Mouse (Mus musculus) B cell, adult 62 days (primary cell): ENCODE measurements around the gene Tmem237. TPM values are rescaled to one million over a fixed set of nuclear protein-coding genes. Genes with fewer than 3 reads are reported as not detected.

Experiments
- total RNA-seq: library from RNA; stranded (reverse); gene quantifications from 4 replicates; pipeline ENCODE4 v1.2.4, GENCODE M21; 2023

Gene Tmem237
- 1.6 to 3.3 TPM (median 1.9 TPM) in 4 replicates for total RNA-seq

DNA sequence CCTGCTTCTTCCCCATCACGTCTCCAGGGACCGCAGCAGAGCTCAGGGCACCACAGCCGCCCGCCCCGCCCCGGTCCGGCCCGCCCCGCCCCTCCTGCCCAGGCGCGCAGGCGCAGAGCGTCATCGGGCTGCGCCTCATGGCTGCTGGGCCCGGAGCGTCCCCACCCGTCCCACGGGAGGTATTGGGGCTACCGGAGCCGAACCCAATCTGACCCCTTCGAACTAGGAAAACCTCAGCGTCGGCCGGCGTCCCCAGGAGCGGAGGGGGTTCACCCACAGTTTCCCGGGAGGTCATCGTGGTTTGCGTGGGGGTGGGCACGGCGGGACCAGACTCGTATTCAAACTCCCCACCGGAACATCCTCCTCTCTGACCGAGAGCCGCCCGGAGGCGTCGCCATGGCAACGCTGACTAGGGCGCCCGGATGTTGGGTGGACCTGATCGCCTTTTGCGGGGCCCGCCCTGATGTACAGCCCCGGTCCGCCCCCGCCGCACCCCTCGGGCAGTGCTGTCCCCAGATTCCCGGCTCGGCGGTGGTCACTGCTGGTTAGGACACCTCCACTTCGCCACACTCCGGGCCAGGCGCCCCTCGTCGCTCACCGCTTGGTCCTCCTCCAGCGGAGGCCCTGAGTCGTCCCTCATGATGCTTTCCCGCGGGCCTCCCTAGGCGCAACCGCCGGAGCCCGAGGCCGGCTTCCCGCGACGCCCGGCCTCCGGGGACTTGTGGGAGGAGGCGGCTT, at the start of gene Tmem237:
Gene Tmem237, minus strand, starts transcription at position 689 of the 738 bp plus-strand sequence.

GRCm38 (mm10) chr1:59163030-59163461, 42.8 kb upstream of the Tmem237 start, which contains the start of gene Mpp4:
Gene Mpp4, minus strand, starts transcription at chr1:59163389.

DNA sequence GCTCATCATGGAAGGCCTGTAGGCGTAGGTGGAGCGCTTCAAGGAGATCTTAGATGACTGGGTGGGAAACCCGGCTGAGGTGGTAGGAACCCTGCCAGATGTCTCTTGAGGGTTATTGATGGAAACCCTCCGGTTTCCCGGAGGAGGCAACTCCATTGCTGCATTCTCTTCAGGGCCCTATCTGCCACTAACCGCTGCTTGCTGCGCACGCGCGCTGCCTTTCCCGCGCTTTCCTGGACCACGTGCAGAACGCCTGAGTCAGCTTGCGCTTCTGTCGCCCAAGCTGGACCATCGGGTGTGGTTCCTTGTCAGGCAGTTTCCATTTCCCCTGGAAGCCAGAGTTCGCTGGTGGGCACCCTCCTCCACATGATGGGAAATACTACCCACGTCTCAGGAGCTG, 25.5 kb downstream of the Tmem237 start, which contains the start of gene C2cd6:
Gene C2cd6, minus strand, starts transcription at position 196 of the 400 bp plus-strand sequence.

Other genes with a start within 250 kb of the Tmem237 start
- 81.5 to 95.8 TPM (median 87.0 TPM) in 4 replicates for gene Trak2, start 147.0 kb downstream of the Tmem237 start, total RNA-seq
- 17.9 to 23.1 TPM (median 18.6 TPM) in 4 replicates for gene Stradb, start 146.9 kb downstream of the Tmem237 start, total RNA-seq
- not detected in 4 replicates for gene C2cd6, start 25.5 kb downstream of the Tmem237 start, total RNA-seq
- 0.63 to 1.2 TPM (median 1.1 TPM) in 4 replicates for gene Mpp4, start 43.0 kb upstream of the Tmem237 start, total RNA-seq
- 18.7 to 20.1 TPM (median 19.1 TPM) in 4 replicates for gene Als2, start 116.8 kb upstream of the Tmem237 start, total RNA-seq
- gene Cdk15, start 136.5 kb upstream of the Tmem237 start, total RNA-seq: not detected in 4 replicates